Mouse (Mus musculus) adrenal gland, postnatal 4 days (tissue): ENCODE data around the gene Smarca4. TPM values are rescaled to one million over a fixed set of nuclear protein-coding genes. Genes with fewer than 3 reads are reported as not detected.

Source experiments
- DNase-seq, 2 experiments: peaks; one replicate each; pipeline ENCODE4 v3.0.0; 2021 to 2022; ENCODE audit warnings: low spot score in 2 of 2, mixed read lengths in 2 of 2
- total RNA-seq, 2 experiments: library from RNA; stranded (reverse); gene quantifications; 2 replicates each; pipeline ENCODE4 v1.2.3; 2021

Smarca4 gene
- total RNA-seq, 2 experiments from 2014 or later = 86.1 to 94.8 TPM

DNA sequence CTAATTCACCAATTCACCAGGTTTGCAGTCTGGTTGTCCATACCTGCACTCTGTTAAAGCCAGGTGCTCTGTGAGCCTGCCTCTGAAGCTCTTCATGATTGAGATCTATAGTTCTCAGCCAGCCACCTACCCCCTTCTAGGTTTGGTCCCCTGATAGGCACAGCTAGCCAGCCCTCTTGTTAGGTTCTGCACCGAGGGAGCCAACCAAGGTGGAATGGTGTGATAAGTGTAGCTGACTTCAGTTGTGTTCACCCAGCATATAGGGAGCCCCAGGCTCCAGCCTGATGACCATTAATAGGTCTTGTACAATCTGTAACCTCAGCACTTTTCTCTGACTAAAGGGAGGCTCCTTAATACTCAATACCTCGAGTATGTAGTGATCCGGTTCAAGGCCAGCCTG is 15.8 kb upstream of the Smarca4 start:
- DNase-seq = no peak

DNA sequence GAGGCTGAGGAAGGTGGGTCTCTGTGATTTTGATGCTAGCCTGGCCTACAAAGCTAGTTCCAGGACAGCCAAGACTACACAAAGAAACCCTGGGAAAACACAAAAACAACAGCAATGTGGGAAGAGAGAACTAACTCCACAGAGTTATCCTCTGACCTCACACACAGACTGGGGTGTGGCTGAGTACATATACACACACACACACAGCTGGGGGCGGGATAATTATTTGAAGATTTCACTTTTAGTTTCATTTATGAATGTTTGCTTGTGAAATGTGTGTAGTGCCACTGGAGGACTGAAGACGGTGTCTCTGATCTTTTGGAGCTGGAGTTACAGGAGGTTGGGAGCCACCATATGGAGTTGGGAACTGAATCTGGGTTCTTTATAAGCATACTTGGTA is 14.9 kb upstream of the Smarca4 start:
- DNase-seq = no peak

- DNase-seq = no peak
These were observed 14.1 kb upstream of the Smarca4 start for GRCm38 (mm10) chr9:21601722-21602399.

GRCm38 (mm10) chr9:21604119-21604518 is 11.8 kb upstream of the Smarca4 start:
- DNase-seq = no peak

DNA sequence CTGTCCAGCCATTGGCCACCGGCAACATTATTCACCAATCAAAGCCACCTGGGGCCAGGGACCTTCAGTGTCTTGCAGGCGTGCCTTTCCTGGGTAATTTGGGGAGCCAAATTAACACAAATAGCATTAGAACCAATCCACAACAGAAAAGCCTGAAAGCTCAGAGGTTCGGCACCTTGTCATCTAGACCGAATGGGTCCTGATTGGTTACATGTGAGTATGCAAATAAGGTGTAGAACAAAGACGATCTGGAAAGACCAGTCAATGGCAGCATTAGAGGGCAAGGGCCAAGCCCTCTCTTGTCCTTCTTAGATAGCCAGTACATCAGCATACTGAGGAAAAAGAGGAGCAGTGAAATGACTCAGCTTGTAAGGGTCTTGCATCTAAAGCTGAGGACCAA is 10.1 kb upstream of the Smarca4 start:
- no peak for DNase-seq

GRCm38 (mm10) chr9:21606648-21607047 is 9.3 kb upstream of the Smarca4 start:
- DNase-seq = no peak

GRCm38 (mm10) chr9:21609861-21610260 is 6.1 kb upstream of the Smarca4 start:
- DNase-seq = no peak

DNA sequence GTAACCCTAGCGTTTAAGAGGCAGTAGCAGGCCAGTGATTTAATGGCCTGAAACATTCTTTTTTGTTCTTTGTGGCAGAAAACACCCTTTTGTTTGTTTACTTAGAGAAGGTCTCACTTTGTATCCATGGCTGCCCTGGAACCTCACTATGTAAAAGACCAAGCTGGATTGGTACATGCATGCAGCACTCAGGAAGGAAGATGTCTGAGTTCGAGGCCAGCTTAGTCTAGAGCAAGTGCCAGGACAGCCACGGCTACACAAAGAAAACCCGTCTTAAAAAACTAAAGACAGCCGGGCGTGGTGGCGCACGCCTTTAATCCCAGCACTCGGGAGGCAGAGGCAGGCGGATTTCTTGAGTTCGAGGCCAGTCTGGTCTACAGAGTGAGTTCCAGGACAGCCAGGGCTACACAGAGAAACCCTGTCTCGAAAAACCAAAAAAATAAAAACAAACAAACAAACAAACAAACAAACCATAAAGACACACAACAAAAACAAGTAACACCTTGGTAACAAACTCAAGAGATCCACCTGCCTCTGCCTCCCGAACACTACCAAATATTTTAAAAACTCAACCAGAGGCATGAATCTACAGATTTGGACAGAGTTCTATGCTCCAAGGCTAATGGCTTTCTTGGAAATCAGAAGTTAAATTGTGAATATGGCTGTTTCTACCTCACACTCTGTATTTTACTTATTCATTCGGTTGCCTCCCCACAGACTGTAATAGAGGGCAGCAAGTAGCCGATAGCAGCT is 929 bp upstream of the Smarca4 start:
- no peak for DNase-seq

DNA sequence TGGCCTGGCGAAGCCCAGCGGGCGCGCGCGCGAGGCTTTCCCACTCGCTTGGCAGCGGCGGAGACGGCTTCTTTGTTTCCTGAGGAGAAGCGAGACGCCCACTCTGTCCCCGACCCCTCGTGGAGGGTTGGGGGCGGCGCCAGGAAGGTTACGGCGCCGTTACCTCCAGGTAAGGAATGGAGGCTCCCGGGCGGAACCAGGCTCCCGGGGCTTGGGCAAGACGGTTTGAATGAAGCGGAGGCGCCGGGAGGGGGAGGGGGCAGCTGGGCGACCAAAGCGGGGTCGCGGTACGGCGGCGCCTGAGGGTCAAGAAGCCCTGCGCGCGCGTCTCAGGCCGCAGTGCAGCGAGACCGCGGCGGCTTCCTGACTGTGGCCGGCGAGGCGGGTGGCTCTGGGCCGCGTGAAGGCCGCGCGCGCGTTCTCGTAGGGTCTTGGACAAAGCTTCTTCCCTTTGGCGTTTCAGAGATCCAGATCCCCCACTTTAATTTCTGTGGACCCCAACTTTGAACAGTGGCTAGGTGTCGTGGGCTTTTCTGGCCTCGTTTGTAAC is 338 bp downstream of the Smarca4 start:
- peak; percentile 75 to 80 for DNase-seq

GRCm38 (mm10) chr9:21617066-21617465 is 1.1 kb downstream of the Smarca4 start:
- DNase-seq = no peak

GRCm38 (mm10) chr9:21620229-21620628 is 4.3 kb downstream of the Smarca4 start:
- DNase-seq = no peak

- no peak for DNase-seq
These were observed 6.7 kb downstream of the Smarca4 start for GRCm38 (mm10) chr9:21622676-21623075.

DNA sequence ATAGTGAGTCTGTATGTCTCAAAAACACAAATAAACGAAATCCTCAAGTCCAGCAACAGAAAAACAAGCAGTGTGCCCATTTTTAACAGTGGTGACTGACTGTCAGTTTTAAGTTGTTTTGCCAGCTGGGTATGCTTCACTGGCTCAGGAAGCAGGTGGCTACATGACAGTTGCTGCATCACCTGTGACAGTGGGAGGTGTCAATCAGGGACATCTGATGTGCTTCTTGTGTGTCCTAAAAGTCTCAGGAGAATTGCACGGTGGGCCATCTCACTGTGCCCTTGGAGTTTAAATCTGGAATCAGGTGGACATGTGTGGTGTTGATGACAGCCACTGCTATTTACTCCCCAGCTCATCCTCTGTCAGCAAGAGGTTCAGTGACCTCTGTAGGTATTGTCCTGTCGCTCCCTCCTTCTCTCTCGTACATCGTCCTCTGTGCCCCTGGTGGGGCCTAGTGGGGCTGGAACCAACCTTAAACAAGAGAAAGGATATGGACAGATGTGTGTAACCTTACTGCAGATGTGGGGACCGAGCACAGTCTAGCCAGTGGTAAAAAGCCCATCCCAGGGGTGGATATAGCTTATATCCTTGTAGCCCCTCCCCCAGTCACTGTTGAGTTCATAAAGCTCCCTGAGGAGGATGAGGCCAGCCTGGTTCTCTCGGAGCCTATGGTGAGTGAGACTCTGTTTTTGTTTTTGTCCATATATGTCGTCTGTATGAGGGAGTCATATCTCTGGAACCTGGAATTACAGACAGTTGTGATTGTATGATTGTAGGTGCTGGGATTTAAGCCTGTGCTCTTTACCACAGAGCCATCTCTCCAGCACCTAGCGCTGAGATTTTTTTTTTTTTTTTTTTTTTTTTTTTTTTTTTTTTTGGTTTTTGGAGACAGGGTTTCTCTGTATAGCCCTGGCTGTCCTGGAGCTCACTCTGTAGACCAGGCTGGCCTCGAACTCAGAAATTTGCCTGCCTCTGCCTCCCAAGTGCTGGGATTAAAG is 9.7 kb downstream of the Smarca4 start:
- no peak for DNase-seq

- DNase-seq = no peak
These were observed 10.6 kb downstream of the Smarca4 start for GRCm38 (mm10) chr9:21626571-21626970.

DNA sequence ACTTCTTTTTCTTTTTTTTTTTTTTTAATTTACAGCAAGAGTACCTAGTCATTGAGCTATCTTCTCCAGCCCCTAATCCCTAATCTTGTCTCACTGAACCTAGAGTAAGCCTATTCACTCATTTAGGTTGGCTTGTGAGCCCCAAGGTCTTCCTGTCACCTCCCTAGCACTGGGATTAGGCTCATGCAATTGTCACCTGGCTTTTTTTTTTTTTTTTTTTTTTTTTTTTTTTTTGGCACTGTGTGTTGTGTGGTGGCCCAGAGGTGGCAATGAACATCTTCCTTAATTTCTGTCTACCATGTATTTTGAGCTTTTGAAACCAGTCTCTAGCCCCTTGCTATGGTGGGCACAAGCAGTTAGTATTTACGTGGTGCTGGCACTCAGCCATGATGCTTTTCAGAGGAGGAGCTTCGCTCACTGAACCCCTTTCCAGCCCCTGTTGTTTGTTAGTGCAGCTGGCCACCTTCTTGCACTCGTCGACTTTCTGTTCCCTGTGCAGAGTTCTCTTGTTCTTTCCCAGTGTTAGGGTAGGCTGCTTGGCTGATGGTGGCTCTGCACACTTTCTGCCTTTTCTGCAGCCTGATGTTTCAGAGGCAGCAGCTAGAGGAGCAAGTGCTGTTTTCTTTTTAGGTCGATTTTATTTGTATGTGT is 11.3 kb downstream of the Smarca4 start:
- no peak for DNase-seq

DNA sequence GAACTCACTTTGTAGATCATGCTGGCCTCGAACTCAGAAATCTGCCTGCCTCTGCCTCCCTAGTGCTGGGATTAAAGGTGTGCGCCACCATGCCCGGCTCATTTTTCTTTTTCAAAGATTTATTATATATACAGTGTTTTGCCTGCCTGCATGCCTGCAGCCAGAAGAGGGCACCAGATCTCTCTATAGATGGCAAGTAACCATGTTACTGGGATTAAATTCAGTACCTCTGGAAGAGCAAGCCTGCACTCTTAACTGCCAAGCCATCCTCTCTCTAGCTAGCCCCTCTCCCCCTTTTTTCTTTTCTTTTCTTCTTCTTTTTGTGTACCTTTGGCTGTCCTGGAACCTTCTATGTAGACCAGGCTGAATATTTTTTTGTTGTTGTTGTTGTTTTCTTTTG is 14.7 kb downstream of the Smarca4 start:
- no peak for DNase-seq

DNA sequence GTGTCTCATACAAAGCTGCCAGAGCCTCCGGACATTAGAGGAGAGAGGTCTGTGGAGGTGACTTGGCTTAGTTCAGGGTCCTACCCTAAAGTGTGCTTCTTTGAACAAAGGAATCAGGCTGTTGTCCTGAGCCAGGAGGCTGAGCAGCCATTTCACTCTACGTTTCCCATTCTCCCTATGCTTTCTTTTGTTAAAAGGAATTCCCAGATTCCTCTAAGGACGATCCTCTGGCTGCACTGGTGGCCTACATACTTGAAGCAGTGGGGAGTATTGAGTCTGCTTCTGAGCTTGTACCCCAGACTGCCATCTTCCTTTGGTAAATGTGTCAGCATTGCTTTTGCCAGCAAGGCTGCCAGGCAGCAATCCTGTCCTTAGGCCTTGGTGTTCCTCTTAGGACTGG is 17.1 kb downstream of the Smarca4 start:
- DNase-seq = no peak

DNA sequence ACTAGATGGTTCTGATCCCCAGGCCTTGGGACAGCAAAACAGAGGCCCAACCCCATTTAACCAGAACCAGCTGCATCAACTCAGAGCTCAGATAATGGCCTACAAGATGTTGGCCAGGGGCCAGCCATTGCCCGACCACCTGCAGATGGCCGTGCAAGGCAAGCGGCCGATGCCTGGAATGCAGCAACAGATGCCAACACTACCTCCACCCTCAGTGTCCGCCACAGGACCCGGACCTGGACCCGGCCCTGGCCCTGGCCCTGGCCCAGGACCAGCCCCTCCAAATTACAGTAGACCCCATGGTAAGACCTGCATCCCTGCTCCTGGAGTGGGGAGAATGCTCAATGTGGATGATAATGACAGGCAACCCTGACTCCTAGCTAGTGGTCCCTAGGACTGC is 19.7 kb downstream of the Smarca4 start:
- DNase-seq = no peak

- no peak for DNase-seq
These were observed 23.1 kb downstream of the Smarca4 start for GRCm38 (mm10) chr9:21639031-21639430.

DNA sequence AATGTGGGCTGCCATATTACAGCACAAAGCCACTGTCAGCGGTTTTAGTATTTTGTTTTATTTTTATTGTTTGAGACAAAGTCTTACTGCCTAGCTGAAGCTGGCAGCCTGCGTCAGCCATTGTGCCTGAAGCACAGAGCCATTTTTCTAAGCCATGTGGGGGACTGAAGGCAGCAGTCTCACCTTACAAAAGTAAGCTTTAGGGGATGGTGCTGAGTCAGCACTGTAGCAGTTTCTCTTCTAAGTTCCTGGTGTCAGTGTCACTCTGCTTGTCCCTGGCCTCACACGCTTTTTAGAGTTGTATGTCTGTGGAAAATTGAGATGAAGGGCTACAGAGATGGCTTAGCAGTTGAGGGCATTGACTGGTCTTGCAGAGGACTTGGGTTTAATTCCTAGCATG is 30.4 kb downstream of the Smarca4 start:
- DNase-seq = no peak

- no peak for DNase-seq
These were observed 31.8 kb downstream of the Smarca4 start for GRCm38 (mm10) chr9:21647721-21648120.
